Mouse (Mus musculus) erythroid progenitor cell, adult 5-6 weeks (primary cell): ENCODE measurements around the gene Slc38a1. TPM values are rescaled to one million over a fixed set of nuclear protein-coding genes. Genes with fewer than 3 reads are reported as not detected.

Experiments used
- total RNA-seq, 2 experiments: library from RNA; stranded (forward) in 1 of 2; stranded (reverse) in 1 of 2; fragments of 150-400 nt in 1 of 2; fragments of 186-747, 209-891 nt in 1 of 2; gene quantifications; 2 replicates each; pipeline versions ENCODE4 v1.2.3 to v1.2.4; 2015 to 2017; ENCODE audit warnings: low replicate concordance in 2 of 2

The Slc38a1 gene
- total RNA-seq, 2 experiments from 2014 or later, result 11.2 to 13.0 TPM

Other genes with a start within 250 kb of the Slc38a1 start
- gene Scaf11, start 182.1 kb downstream of the Slc38a1 start, total RNA-seq (2015; ENCODE audit: low replicate concordance), result 91.4 and 99.5 TPM in 2 replicates
- 122 and 172 TPM in 2 replicates for gene Scaf11, start 182.1 kb downstream of the Slc38a1 start, total RNA-seq (2017; ENCODE audit: low replicate concordance)
- 58.0 and 85.9 TPM in 2 replicates for gene Slc38a2, start 56.8 kb upstream of the Slc38a1 start, total RNA-seq (2015; ENCODE audit: low replicate concordance)
- 38.4 and 47.4 TPM in 2 replicates for gene Slc38a2, start 56.8 kb upstream of the Slc38a1 start, total RNA-seq (2017; ENCODE audit: low replicate concordance)